Mouse (Mus musculus): Measurements from ENCODE around the gene Elmo3.

DNA sequence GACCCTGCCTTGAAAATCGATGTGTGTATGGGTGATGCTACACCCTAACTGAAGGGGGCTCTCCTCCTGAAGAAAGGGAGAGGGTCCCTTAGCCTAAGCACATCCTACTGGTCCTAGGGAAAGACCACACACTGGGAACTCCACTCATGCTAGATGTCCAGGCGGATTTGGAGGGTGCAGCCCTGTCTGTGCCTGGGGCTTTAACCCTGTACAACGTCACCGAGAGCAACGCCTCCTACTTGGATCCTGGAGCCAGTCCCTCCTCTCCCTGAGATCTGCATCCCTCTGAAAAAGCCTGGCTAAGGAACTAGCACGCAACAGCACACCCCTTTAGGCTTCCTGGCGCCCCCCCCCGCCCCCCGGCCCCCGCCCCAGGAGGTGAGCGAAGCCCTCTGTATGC lies 30.0 kb upstream of the Elmo3 start:
- no peak for TF ChIP-seq GATA1 (IDR thresholded peaks at IDR 0.05; ENCODE audit: low read depth, low read length)
- TF ChIP-seq UBTF (IDR thresholded peaks at IDR 0.05; ENCODE audit: borderline replicate concordance, insufficient read depth, low read depth, low read length): no peak
- TF ChIP-seq E2F4 (IDR thresholded peaks at IDR 0.05; ENCODE audit: borderline replicate concordance, low read depth, low read length): no peak
- no peak for TF ChIP-seq POLR2A (IDR thresholded peaks at IDR 0.05; ENCODE audit: control insufficient read depth in 1 of 2, insufficient read depth in 1 of 2, low read depth in 1 of 2, low read length in 2 of 2, poor library complexity in 1 of 2)
- TF ChIP-seq TBP (IDR thresholded peaks at IDR 0.05; ENCODE audit: low read depth, low read length): no peak
- TF ChIP-seq EP300 (IDR thresholded peaks at IDR 0.05; ENCODE audit: low read depth in 1 of 2, low read length in 2 of 2): no peak
- TF ChIP-seq BHLHE40 (IDR thresholded peaks at IDR 0.05; ENCODE audit: borderline replicate concordance, low read depth, low read length): no peak
- no peak for TF ChIP-seq CTCF (IDR thresholded peaks at IDR 0.05 in 2 of 3, conservative IDR thresholded peaks at IDR 0.05 in 1 of 3; ENCODE audit: control insufficient read depth in 1 of 3, insufficient read depth in 1 of 3, low read depth in 2 of 3, low read length in 3 of 3, poor library complexity in 1 of 3, severe bottlenecking in 1 of 3)
- no peak for TF ChIP-seq ZC3H11A (IDR thresholded peaks at IDR 0.05; ENCODE audit: low read depth, low read length)
- no peak for TF ChIP-seq MAX (IDR thresholded peaks at IDR 0.05; ENCODE audit: low read length)

Measured in MEL (cell line).